Mouse (Mus musculus): ENCODE data around the gene Slc7a11. TPM values are rescaled to one million over a fixed set of nuclear protein-coding genes. Genes with fewer than 3 reads are reported as not detected.

Gene Slc7a11
- polyA plus RNA-seq (2015; fragmentation: Nextera tagmentation; extraction: Ambion mirVana): 2.8 and 3.8 TPM in 2 replicates

- Histone ChIP-seq H3K27ac (ENCODE audit: low read length) (no peak within 1 kb of the TSS), H3K4me3 (replicated peaks; ENCODE audit: low read length) (peak within 1 kb of the TSS; percentile 33), H3K9ac (replicated peaks; ENCODE audit: low read depth, low read length) (peak within 1 kb of the TSS; percentile 16; the same call in 1 of the 2 replicates), H3K36me3 (ENCODE audit: control insufficient read depth, insufficient read depth) (no peaks in the 10 kb centered on the region), H3K4me2 (ENCODE audit: low read length) (peak within 1 kb of the TSS; percentile 56), H3K9me3 (ENCODE audit: control insufficient read depth, low read length) (no peaks in the 10 kb centered on the region), H3K4me1 (replicated peaks; ENCODE audit: control insufficient read depth, insufficient read depth, low read length) (peaks cover 7% of the 10 kb centered on the region), H3K27me3 (replicated peaks; ENCODE audit: control insufficient read depth, insufficient read depth, low read length) (no peaks in the 10 kb centered on the region)
- peak; percentile 81 for ATAC-seq
- 0% methylated on average over 11 of the region's 11 CpGs for WGBS
Observed at GRCm38 (mm10) chr3:50443421-50443916, at the start of gene Slc7a11. Slc7a11 (minus strand) TSS chr3:50443614.

GRCm38 (mm10) chr3:50491678-50492077, 48.3 kb upstream of the Slc7a11 start:
- no peaks in the 10 kb centered on the region for H3K9me3 ChIP-seq (ENCODE audit: control insufficient read depth, low read length)
- H3K27ac ChIP-seq (ENCODE audit: low read length): no peak overlapping the region
- H3K36me3 ChIP-seq (ENCODE audit: control insufficient read depth, insufficient read depth): no peaks in the 10 kb centered on the region
- H3K4me1 ChIP-seq (replicated peaks; ENCODE audit: control insufficient read depth, insufficient read depth, low read length): no peaks in the 10 kb centered on the region
- no peaks in the 10 kb centered on the region for H3K27me3 ChIP-seq (replicated peaks; ENCODE audit: control insufficient read depth, insufficient read depth, low read length)
- H3K4me2 ChIP-seq (ENCODE audit: low read length): no peak overlapping the region
- no peak overlapping the region for H3K4me3 ChIP-seq (replicated peaks; ENCODE audit: low read length)
- no peak overlapping the region for H3K9ac ChIP-seq (replicated peaks; ENCODE audit: low read depth, low read length)
- no peak for ATAC-seq
- 89% methylated on average over 2 of the region's 2 CpGs for WGBS

- H3K27ac ChIP-seq (ENCODE audit: low read length): no peak overlapping the region
- no peak overlapping the region for H3K4me2 ChIP-seq (ENCODE audit: low read length)
- no peaks in the 10 kb centered on the region for H3K36me3 ChIP-seq (ENCODE audit: control insufficient read depth, insufficient read depth)
- no peaks in the 10 kb centered on the region for H3K4me1 ChIP-seq (replicated peaks; ENCODE audit: control insufficient read depth, insufficient read depth, low read length)
- H3K27me3 ChIP-seq (replicated peaks; ENCODE audit: control insufficient read depth, insufficient read depth, low read length): no peaks in the 10 kb centered on the region
- ATAC-seq: no peak
- 81% methylated on average over 1 of the region's 1 CpGs for WGBS
- no peak overlapping the region for H3K4me3 ChIP-seq (replicated peaks; ENCODE audit: low read length)
- no peaks in the 10 kb centered on the region for H3K9me3 ChIP-seq (ENCODE audit: control insufficient read depth, low read length)
- no peak overlapping the region for H3K9ac ChIP-seq (replicated peaks; ENCODE audit: low read depth, low read length)
Observed at GRCm38 (mm10) chr3:50484076-50484475, 40.7 kb upstream of the Slc7a11 start.

- 85% methylated on average over 2 of the region's 2 CpGs for WGBS
- no peaks in the 10 kb centered on the region for H3K4me1 ChIP-seq (replicated peaks; ENCODE audit: control insufficient read depth, insufficient read depth, low read length)
- ATAC-seq: peak; percentile 73
- no peaks in the 10 kb centered on the region for H3K36me3 ChIP-seq (ENCODE audit: control insufficient read depth, insufficient read depth)
- H3K4me3 ChIP-seq (replicated peaks; ENCODE audit: low read length): no peak overlapping the region
- no peak overlapping the region for H3K27ac ChIP-seq (ENCODE audit: low read length)
- H3K9ac ChIP-seq (replicated peaks; ENCODE audit: low read depth, low read length): no peak overlapping the region
- no peaks in the 10 kb centered on the region for H3K27me3 ChIP-seq (replicated peaks; ENCODE audit: control insufficient read depth, insufficient read depth, low read length)
- no peaks in the 10 kb centered on the region for H3K9me3 ChIP-seq (ENCODE audit: control insufficient read depth, low read length)
- no peak overlapping the region for H3K4me2 ChIP-seq (ENCODE audit: low read length)
Observed at GRCm38 (mm10) chr3:50462223-50462622, 18.8 kb upstream of the Slc7a11 start.

GRCm38 (mm10) chr3:50457136-50457535, 13.7 kb upstream of the Slc7a11 start:
- no peaks in the 10 kb centered on the region for H3K36me3 ChIP-seq (ENCODE audit: control insufficient read depth, insufficient read depth)
- no peaks in the 10 kb centered on the region for H3K4me1 ChIP-seq (replicated peaks; ENCODE audit: control insufficient read depth, insufficient read depth, low read length)
- no peaks in the 10 kb centered on the region for H3K9me3 ChIP-seq (ENCODE audit: control insufficient read depth, low read length)
- no peaks in the 10 kb centered on the region for H3K27me3 ChIP-seq (replicated peaks; ENCODE audit: control insufficient read depth, insufficient read depth, low read length)
- no peak for ATAC-seq
- no peak overlapping the region for H3K27ac ChIP-seq (ENCODE audit: low read length)
- 95% methylated on average over 5 of the region's 5 CpGs for WGBS
- H3K9ac ChIP-seq (replicated peaks; ENCODE audit: low read depth, low read length): no peak overlapping the region
- H3K4me2 ChIP-seq (ENCODE audit: low read length): no peak overlapping the region
- no peak overlapping the region for H3K4me3 ChIP-seq (replicated peaks; ENCODE audit: low read length)

- H3K9me3 ChIP-seq (ENCODE audit: control insufficient read depth, low read length): no peaks in the 10 kb centered on the region
- H3K36me3 ChIP-seq (ENCODE audit: control insufficient read depth, insufficient read depth): no peaks in the 10 kb centered on the region
- H3K4me2 ChIP-seq (ENCODE audit: low read length): no peak overlapping the region
- no peak overlapping the region for H3K9ac ChIP-seq (replicated peaks; ENCODE audit: low read depth, low read length)
- H3K27ac ChIP-seq (ENCODE audit: low read length): no peak overlapping the region
- ATAC-seq: no peak
- no peaks in the 10 kb centered on the region for H3K4me1 ChIP-seq (replicated peaks; ENCODE audit: control insufficient read depth, insufficient read depth, low read length)
- WGBS: 75% methylated on average over 4 of the region's 4 CpGs
- no peaks in the 10 kb centered on the region for H3K27me3 ChIP-seq (replicated peaks; ENCODE audit: control insufficient read depth, insufficient read depth, low read length)
- H3K4me3 ChIP-seq (replicated peaks; ENCODE audit: low read length): no peak overlapping the region
Observed at GRCm38 (mm10) chr3:50456564-50456963, 13.2 kb upstream of the Slc7a11 start.

GRCm38 (mm10) chr3:50456023-50456422, 12.6 kb upstream of the Slc7a11 start:
- no peak overlapping the region for H3K4me2 ChIP-seq (ENCODE audit: low read length)
- no peak for ATAC-seq
- H3K4me3 ChIP-seq (replicated peaks; ENCODE audit: low read length): no peak overlapping the region
- no peaks in the 10 kb centered on the region for H3K9me3 ChIP-seq (ENCODE audit: control insufficient read depth, low read length)
- H3K27ac ChIP-seq (ENCODE audit: low read length): no peak overlapping the region
- no peaks in the 10 kb centered on the region for H3K4me1 ChIP-seq (replicated peaks; ENCODE audit: control insufficient read depth, insufficient read depth, low read length)
- WGBS: 43% methylated on average over 1 of the region's 1 CpGs
- no peaks in the 10 kb centered on the region for H3K27me3 ChIP-seq (replicated peaks; ENCODE audit: control insufficient read depth, insufficient read depth, low read length)
- H3K9ac ChIP-seq (replicated peaks; ENCODE audit: low read depth, low read length): no peak overlapping the region
- no peaks in the 10 kb centered on the region for H3K36me3 ChIP-seq (ENCODE audit: control insufficient read depth, insufficient read depth)

GRCm38 (mm10) chr3:50445050-50445775, 1.8 kb upstream of the Slc7a11 start:
- no peak overlapping the region for H3K4me2 ChIP-seq (ENCODE audit: low read length)
- 64% methylated on average over 10 of the region's 10 CpGs for WGBS
- no peak for ATAC-seq

GRCm38 (mm10) chr3:50443942-50444341, 528 bp upstream of the Slc7a11 start:
- H3K4me3 ChIP-seq (replicated peaks; ENCODE audit: low read length): peak overlapping the region; percentile 33
- WGBS: 6% methylated on average over 9 of the region's 9 CpGs
- no peaks in the 10 kb centered on the region for H3K36me3 ChIP-seq (ENCODE audit: control insufficient read depth, insufficient read depth)
- H3K9ac ChIP-seq (replicated peaks; ENCODE audit: low read depth, low read length): no peak overlapping the region
- peak overlapping the region; percentile 56 for H3K4me2 ChIP-seq (ENCODE audit: low read length)
- H3K4me1 ChIP-seq (replicated peaks; ENCODE audit: control insufficient read depth, insufficient read depth, low read length): peaks cover 7% of the 10 kb centered on the region
- H3K27ac ChIP-seq (ENCODE audit: low read length): no peak overlapping the region
- no peak for ATAC-seq
- no peaks in the 10 kb centered on the region for H3K27me3 ChIP-seq (replicated peaks; ENCODE audit: control insufficient read depth, insufficient read depth, low read length)
- no peaks in the 10 kb centered on the region for H3K9me3 ChIP-seq (ENCODE audit: control insufficient read depth, low read length)

More at GRCm38 (mm10) chr3:50445050-50445775, 1.8 kb upstream of the Slc7a11 start:
- H3K27me3 ChIP-seq (replicated peaks; ENCODE audit: control insufficient read depth, insufficient read depth, low read length): no peaks in the 10 kb centered on the region
- H3K9me3 ChIP-seq (ENCODE audit: control insufficient read depth, low read length): no peaks in the 10 kb centered on the region
- no peak overlapping the region for H3K27ac ChIP-seq (ENCODE audit: low read length)
- no peak overlapping the region for H3K4me3 ChIP-seq (replicated peaks; ENCODE audit: low read length)
- no peaks in the 10 kb centered on the region for H3K36me3 ChIP-seq (ENCODE audit: control insufficient read depth, insufficient read depth)
- peaks cover 7% of the 10 kb centered on the region for H3K4me1 ChIP-seq (replicated peaks; ENCODE audit: control insufficient read depth, insufficient read depth, low read length)
- H3K9ac ChIP-seq (replicated peaks; ENCODE audit: low read depth, low read length): no peak overlapping the region

Data from forebrain, embryonic 16.5 days (tissue).